Mouse (Mus musculus) limb, embryonic 11.5 days (tissue): ENCODE results near the gene Hsf2. TPM values are rescaled to one million over a fixed set of nuclear protein-coding genes. Genes with fewer than 3 reads are reported as not detected.

Experiments
- ATAC-seq: fragments of 200-750 bp; cut with Nextera tagmentation; 2 replicates; pipeline ENCODE4 v1.8.0; 2017; ENCODE audit warnings: low read depth; ENCODE audit not compliant: insufficient number of reproducible peaks, low FRiP score, low TSS enrichment
- DNase-seq: peaks from one replicate; pipeline ENCODE4 v3.0.0-alpha.2; 2015; ENCODE audit warnings: low spot score
- H3K27ac ChIP-seq: fragments of 300-500 bp; sonication (generic); replicated peaks from 2 replicates; pipeline ENCODE4 v1.5.1; 2014; ENCODE audit warnings: low read depth, mild to moderate bottlenecking, low read length
- H3K27me3 ChIP-seq: fragments of 300-500 bp; sonication (generic); 2 replicates; pipeline ENCODE4 v1.6.1; 2014; ENCODE audit warnings: mild to moderate bottlenecking, low read length, mixed read lengths; ENCODE audit not compliant: control insufficient read depth, insufficient read depth
- H3K36me3 ChIP-seq: fragments of 300-500 bp; sonication (generic); 2 replicates; pipeline ENCODE4 v1.6.1; 2014; ENCODE audit warnings: mild to moderate bottlenecking, low read length, moderate library complexity, mixed read lengths; ENCODE audit not compliant: control insufficient read depth, insufficient read depth
- H3K4me1 ChIP-seq: fragments of 300-500 bp; sonication (generic); 2 replicates; pipeline ENCODE4 v1.6.1; 2014; ENCODE audit warnings: low read length, mixed read lengths; ENCODE audit not compliant: control insufficient read depth, insufficient read depth
- H3K4me2 ChIP-seq: fragments of 300-500 bp; sonication (generic); 2 replicates; pipeline ENCODE4 v1.6.1; 2014; ENCODE audit warnings: low read depth, mild to moderate bottlenecking, moderate library complexity; ENCODE audit not compliant: severe bottlenecking
- H3K4me3 ChIP-seq: fragments of 300-500 bp; sonication (generic); 2 replicates; pipeline ENCODE4 v1.5.1; 2014; ENCODE audit warnings: low read depth, low read length
- H3K9ac ChIP-seq: fragments of 300-500 bp; sonication (generic); 2 replicates; pipeline ENCODE4 v1.6.1; 2014; ENCODE audit warnings: mild to moderate bottlenecking, low read length
- H3K9me3 ChIP-seq: fragments of 300-500 bp; sonication (generic); 2 replicates; pipeline ENCODE4 v1.6.1; 2016; ENCODE audit warnings: low read length; ENCODE audit not compliant: control insufficient read depth
- WGBS: fragments of 180-500 bp; shearing (Covaris S2); extraction: QIAGEN DNeasy Blood & Tissue Kit; methylation state at CpG from one replicate; pipeline ENCODE4 v1.1.7; 2014; 5-methylcytosine and 5-hydroxymethylcytosine counted together
- polyA plus RNA-seq: library from polyadenylated mRNA; unstranded; fragments of >200 nt; fragmentation: Nextera tagmentation; extraction: Ambion mirVana; gene quantifications from 2 replicates; pipeline ENCODE4 v1.2.1, GENCODE M21; 2014

The Hsf2 gene
- polyA plus RNA-seq, 1 experiment from 2014 or later = 45.3 TPM

DNA sequence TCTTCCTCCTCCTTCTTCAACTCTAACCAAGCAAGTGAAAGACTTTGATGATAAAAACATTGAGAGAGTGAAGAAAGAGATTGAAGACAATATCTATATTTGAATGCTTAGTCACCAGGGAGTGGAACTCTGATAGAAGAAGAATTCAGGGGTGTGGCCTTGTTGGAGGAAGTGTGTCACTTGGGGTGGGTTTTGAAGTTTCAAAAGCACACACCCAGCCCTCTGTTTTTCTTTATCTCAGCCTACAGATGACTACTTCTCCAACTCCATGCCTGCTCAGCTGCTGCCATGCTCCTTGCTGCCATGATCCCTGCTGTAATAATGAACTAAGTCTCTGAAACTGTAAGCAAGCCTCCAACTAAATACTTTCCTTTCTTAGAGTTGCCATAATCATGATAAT is 20.4 kb upstream of the Hsf2 start:
- Histone ChIP-seq H3K27ac (no peak overlapping the region), H3K4me2 (no peak overlapping the region), H3K4me1 (no peaks in the 10 kb centered on the region), H3K4me3 (no peak overlapping the region), H3K9me3 (no peaks in the 10 kb centered on the region), H3K9ac (no peak overlapping the region), H3K36me3 (no peaks in the 10 kb centered on the region), H3K27me3 (no peaks in the 10 kb centered on the region)
- ATAC-seq (no peak), DNase-seq (no peak)

DNA sequence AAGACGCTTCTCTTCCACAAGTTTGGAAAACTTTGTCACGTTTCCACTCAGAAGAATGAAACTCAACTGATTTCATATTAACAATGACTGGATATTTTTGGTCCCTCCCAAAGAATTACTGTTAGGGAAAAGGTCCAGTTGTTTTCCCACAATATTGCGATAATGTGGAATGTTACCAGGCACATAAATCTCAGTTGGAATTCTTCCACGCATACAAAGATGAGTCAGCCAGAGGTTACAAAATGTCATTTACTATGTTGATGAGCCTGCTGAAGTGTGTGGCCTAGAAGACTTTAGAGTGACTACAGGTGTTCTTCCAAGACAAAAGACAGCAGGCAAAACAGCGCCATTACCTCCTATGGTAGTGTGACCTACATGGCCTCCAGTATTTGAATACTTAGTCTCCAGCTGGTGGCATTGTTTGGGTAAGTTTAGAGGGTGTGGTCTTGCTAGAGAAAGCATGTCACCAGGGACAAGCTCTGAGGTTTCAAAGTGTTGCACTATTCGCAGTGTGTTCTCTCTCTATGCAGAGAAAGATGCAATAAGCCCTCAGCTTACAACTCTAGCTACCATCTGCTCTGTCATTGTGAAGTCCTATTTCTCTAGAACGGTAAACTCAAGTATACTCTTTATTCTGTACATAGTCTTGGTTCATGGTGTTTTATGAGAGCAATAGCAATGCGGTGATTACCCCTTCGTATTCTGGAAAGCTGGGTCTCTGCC is 8.9 kb upstream of the Hsf2 start:
- no peak overlapping the region for H3K9ac ChIP-seq
- no peaks in the 10 kb centered on the region for H3K9me3 ChIP-seq
- ATAC-seq (no peak), DNase-seq (no peak)
- H3K4me3 ChIP-seq = no peak overlapping the region
- H3K27me3 ChIP-seq = no peaks in the 10 kb centered on the region
- WGBS = 85% methylated on average over 9 of the region's 9 CpGs
- no peak overlapping the region for H3K4me2 ChIP-seq
- H3K36me3 ChIP-seq = no peaks in the 10 kb centered on the region
- H3K4me1 ChIP-seq = no peaks in the 10 kb centered on the region
- no peak overlapping the region for H3K27ac ChIP-seq

DNA sequence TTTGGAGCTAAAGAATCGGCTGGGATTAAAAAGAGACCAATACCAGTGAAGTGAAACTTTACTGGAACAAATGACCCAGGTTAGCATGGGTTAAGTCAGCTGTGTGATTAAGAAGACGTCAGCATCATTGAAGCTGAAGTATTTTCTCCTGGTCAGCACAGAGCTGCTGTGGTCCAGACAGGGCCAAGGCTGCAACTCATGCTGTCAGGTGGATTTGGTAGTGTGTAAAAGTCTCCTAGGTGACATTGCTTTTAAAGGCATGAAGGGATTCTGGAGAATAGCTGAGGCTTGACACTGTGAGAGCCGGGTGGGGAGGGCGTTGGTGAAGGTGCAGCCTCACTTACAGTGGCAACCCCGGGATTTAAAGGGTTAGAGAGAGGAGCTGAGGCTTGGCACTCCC is 4.5 kb upstream of the Hsf2 start:
- Histone ChIP-seq H3K4me1 (no peaks in the 10 kb centered on the region), H3K4me3 (no peak overlapping the region), H3K9me3 (no peaks in the 10 kb centered on the region), H3K9ac (no peak overlapping the region), H3K27me3 (no peaks in the 10 kb centered on the region), H3K36me3 (no peaks in the 10 kb centered on the region), H3K4me2 (no peak overlapping the region), H3K27ac (no peak overlapping the region)
- no peak for DNase-seq
- WGBS = 59% methylated on average over 5 of the region's 5 CpGs
- ATAC-seq = no peak

DNA sequence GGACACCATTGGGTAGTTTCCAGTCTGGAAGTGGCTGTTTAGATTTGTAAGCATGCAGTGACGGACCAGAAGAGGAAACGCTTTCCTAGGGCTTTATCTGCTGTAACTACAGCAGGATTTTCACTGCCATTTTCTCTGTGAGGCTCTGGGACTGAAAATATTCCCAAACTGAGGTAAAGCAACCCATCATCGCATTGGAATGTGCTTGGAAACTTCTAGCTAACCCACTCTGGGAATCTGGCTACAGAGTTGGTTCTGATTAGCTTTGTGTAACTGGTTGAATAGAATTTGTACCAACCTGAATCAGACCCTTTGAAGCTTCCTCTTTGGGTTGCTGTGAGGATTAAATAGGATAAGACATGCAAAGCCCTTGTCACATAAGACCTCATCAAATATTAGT is 1.4 kb upstream of the Hsf2 start:
- no peaks in the 10 kb centered on the region for H3K9me3 ChIP-seq
- no peak overlapping the region for H3K4me3 ChIP-seq
- no peak overlapping the region for H3K4me2 ChIP-seq
- no peak for DNase-seq
- 87% methylated on average over 3 of the region's 3 CpGs for WGBS
- no peak for ATAC-seq
- H3K4me1 ChIP-seq = peaks cover 3% of the 10 kb centered on the region; the same call in 1 of the 2 replicates
- H3K36me3 ChIP-seq = no peaks in the 10 kb centered on the region
- H3K27me3 ChIP-seq = no peaks in the 10 kb centered on the region
- no peak overlapping the region for H3K27ac ChIP-seq
- H3K9ac ChIP-seq = no peak overlapping the region

DNA sequence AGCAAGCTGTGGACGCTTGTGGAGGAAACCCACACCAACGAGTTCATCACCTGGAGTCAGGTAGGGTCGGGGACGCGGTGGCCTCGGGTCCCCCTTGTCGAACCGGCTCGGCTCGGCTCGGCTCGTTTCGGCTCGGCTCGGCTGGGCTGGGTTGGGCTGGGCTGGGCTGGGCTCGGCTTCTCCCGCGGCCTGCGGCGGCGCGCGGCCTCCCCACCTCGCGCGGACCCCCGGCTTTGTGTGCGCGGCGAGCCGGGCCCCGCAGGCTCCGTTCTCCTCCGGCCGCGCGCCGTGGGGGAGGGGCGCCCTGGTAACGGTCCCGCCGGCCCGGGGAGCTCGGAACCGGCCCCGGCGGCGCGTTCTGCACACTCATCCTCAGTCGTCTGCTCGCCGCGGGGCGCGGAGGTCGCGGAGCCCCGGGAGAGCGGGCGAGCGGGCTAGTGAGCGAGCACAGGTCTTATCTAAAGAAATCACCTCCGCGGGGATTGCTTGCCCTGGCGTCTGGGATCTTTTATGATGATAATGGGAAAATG is 422 bp downstream of the Hsf2 start:
- Histone ChIP-seq H3K4me2 (peak overlapping the region; percentile 56), H3K9ac (peak overlapping the region; percentile 97), H3K4me1 (peaks cover 3% of the 10 kb centered on the region; the same call in 1 of the 2 replicates), H3K36me3 (no peaks in the 10 kb centered on the region), H3K27me3 (no peaks in the 10 kb centered on the region), H3K4me3 (peak overlapping the region; percentile 84), H3K9me3 (no peaks in the 10 kb centered on the region), H3K27ac (peak overlapping the region; percentile 95)
- DNase-seq (no peak), ATAC-seq (peak; percentile 86)
- 0% methylated on average over 60 of the region's 65 CpGs for WGBS

DNA sequence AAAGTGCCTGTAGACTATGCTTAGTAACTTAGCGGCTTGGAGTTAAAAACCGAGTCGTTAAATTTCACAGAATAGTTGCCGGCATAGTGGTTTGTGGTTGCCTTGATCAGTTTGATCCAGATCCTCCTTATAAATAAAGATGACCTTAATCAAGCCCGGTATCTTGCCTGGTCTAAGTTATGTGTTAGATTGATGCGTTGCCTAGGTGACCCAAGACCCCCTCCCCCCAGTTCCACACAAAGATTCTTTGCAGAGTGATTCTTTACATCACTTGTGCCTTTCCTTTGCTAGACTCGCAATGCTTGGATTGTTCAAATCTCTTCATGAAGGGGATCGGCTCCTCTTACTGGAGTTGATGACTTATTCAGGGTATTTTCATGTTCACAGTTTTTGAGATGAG is 1.0 kb downstream of the Hsf2 start:
- Histone ChIP-seq H3K9me3 (no peaks in the 10 kb centered on the region), H3K36me3 (no peaks in the 10 kb centered on the region), H3K4me2 (peak overlapping the region; percentile 56), H3K9ac (peak overlapping the region; percentile 97), H3K4me1 (peaks cover 3% of the 10 kb centered on the region; the same call in 1 of the 2 replicates), H3K27ac (no peak overlapping the region; the same call in 1 of the 2 replicates), H3K4me3 (peak overlapping the region; percentile 84), H3K27me3 (no peaks in the 10 kb centered on the region)
- ATAC-seq (no peak), DNase-seq (peak; percentile 52)
- 4% methylated on average over 8 of the region's 8 CpGs for WGBS

GRCm38 (mm10) chr10:57488591-57488990 is 2.4 kb downstream of the Hsf2 start:
- no peaks in the 10 kb centered on the region for H3K9me3 ChIP-seq
- H3K4me3 ChIP-seq = no peak overlapping the region
- H3K27me3 ChIP-seq = no peaks in the 10 kb centered on the region
- no peak overlapping the region for H3K9ac ChIP-seq
- no peak for ATAC-seq
- no peak overlapping the region for H3K27ac ChIP-seq
- peaks cover 3% of the 10 kb centered on the region; the same call in 1 of the 2 replicates for H3K4me1 ChIP-seq
- H3K4me2 ChIP-seq = no peak overlapping the region
- no peak for DNase-seq
- no peaks in the 10 kb centered on the region for H3K36me3 ChIP-seq

- no peak overlapping the region for H3K4me3 ChIP-seq
- ATAC-seq = no peak
- no peak overlapping the region for H3K9ac ChIP-seq
- no peak for DNase-seq
- peaks cover 3% of the 10 kb centered on the region; the same call in 1 of the 2 replicates for H3K4me1 ChIP-seq
- H3K36me3 ChIP-seq = no peaks in the 10 kb centered on the region
- 87% methylated on average over 2 of the region's 2 CpGs for WGBS
- H3K27ac ChIP-seq = no peak overlapping the region
- H3K9me3 ChIP-seq = no peaks in the 10 kb centered on the region
- no peaks in the 10 kb centered on the region for H3K27me3 ChIP-seq
- H3K4me2 ChIP-seq = no peak overlapping the region
Measured at GRCm38 (mm10) chr10:57492050-57492449, 5.9 kb downstream of the Hsf2 start.
